Comparison of ENCODE assay signal across 22 mouse cellular contexts in the genomic region with DNA sequence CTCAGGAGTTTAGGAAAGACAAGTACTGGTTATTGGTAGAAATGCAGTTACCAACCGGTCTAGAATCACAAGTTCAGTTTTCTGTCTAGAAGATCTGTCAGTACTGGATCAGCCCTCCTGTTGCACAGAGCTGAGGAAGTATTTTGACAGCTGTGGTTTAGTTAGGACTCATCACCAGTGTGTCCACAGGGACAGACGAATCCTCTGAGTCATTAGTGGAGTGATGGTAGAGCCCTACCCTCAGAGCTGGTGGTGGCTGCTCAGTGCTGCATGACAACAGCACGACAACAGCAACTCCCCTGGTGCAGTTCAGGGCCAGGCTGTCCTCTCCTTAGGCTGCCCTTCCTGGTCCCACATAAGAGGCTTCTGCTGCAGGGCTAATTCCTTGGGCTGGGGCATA. TPM values are rescaled to one million over a fixed set of nuclear protein-coding genes. Genes with fewer than 3 reads are reported as not detected.
DNase-seq lines count a peak whose midpoint lies in the region; ATAC-seq lines count a peak whose summit lies in the region.
"Had no signal": no experiment of that assay in that cellular context is flagged by ENCODE, and none has a peak within 500 bp of the region (broad histone marks: within the 10 kb centered on the region; RNA-seq: fewer than 3 reads in every experiment).

No protein-coding gene starts in this region.

- ATAC-seq in granulocyte monocyte progenitor cell, adult 5-6 weeks (replicated peaks; ENCODE audit: poor library complexity, severe bottlenecking), result 0 out of 2 replicates have a peak, but pooled peaks have one; percentile 25
- ATAC-seq: forebrain, postnatal 0 days had no signal

- peak; percentile 35 to 45 for DNase-seq in adrenal gland, adult (ENCODE audit: inconsistent age in 2 of 2, low spot score in 1 of 2)
- DNase-seq in adrenal gland, adult 8-10 months, result no peak
- DNase-seq in 3134 (ENCODE audit: extremely low read depth, insufficient read length, low spot score), result peak; percentile 30
- peak; percentile 17 for DNase-seq in Muller cell, postnatal 12 days (ENCODE audit: inconsistent ontology term)
- no peak for DNase-seq in spleen, adult 18-20 months
- DNase-seq in cerebellum, adult 9-11 months, result no peak
- DNase-seq: adrenal gland, adult 2 months; B cell, adult 2 months; cerebellum, adult 18-20 months; cerebellum, postnatal 25 days; forebrain, postnatal 0 days; gastrocnemius, postnatal 25 days; heart, postnatal 36 days; kidney, adult 11 months; layer of hippocampus, adult 9-11 months; left cerebral cortex, postnatal 4 days; lung, adult 18-20 months; lung, postnatal 10 days; midbrain, embryonic 14.5 days; right cerebral cortex, postnatal 25 days; thymus, postnatal 36 days had no signal

RNA-seq across cellular contexts. Expression of a gene that starts 18.8 kb away (rescaled TPM):
- 100 to 1,000 TPM; 184 to 265 (median 230) TPM for total RNA-seq in adrenal gland, adult 8-10 months (2022)
- 102 and 123 TPM in 2 replicates for total RNA-seq in granulocyte monocyte progenitor cell, adult 5-6 weeks (2014; fragmentation: Nextera tagmentation)
- 143 and 158 TPM in 2 replicates for total RNA-seq in granulocyte monocyte progenitor cell, adult 5-6 weeks (2017)

RNA-seq across cellular contexts. Expression of a gene that starts 56.1 kb away (rescaled TPM):
- total RNA-seq in adrenal gland, adult 8-10 months (2022), result 10 to 100 TPM; 62.3 to 72.3 (median 68.1) TPM
- total RNA-seq in granulocyte monocyte progenitor cell, adult 5-6 weeks (2014; fragmentation: Nextera tagmentation), result 34.1 and 40.7 TPM in 2 replicates
- total RNA-seq in granulocyte monocyte progenitor cell, adult 5-6 weeks (2017), result 25.6 and 30.0 TPM in 2 replicates

RNA-seq across cellular contexts. Expression of a gene that starts 59.9 kb away (rescaled TPM):
- 10 to 100 TPM; 15.1 to 22.2 (median 18.1) TPM for total RNA-seq in adrenal gland, adult 8-10 months (2022)
- total RNA-seq in granulocyte monocyte progenitor cell, adult 5-6 weeks (2014; fragmentation: Nextera tagmentation), result 6.6 and 12.7 TPM in 2 replicates
- total RNA-seq in granulocyte monocyte progenitor cell, adult 5-6 weeks (2017), result 6.2 and 6.6 TPM in 2 replicates

Comparison
In these comparisons a context has a peak if more than half of its experiments do, and no peak if none do; other contexts are left out.
1. DNase-seq: peak in adrenal gland, adult (2 of 2), 3134 (single experiment) and Muller cell, postnatal 12 days (single experiment); none in adrenal gland, adult 8-10 months (single experiment), spleen, adult 18-20 months (0 of 2) and cerebellum, adult 9-11 months (single experiment).